Mouse (Mus musculus) lung, embryonic 15.5 days (tissue): ENCODE data around the gene Cwh43. TPM values are rescaled to one million over a fixed set of nuclear protein-coding genes. Genes with fewer than 3 reads are reported as not detected.

Experiments
- ATAC-seq: fragments of 200-750 bp; cut with Nextera tagmentation; 2 replicates; pipeline ENCODE4 v1.8.0; 2017; ENCODE audit warnings: moderate number of reproducible peaks, borderline replicate concordance; ENCODE audit not compliant: low FRiP score, low TSS enrichment; ENCODE audit errors: extremely low read depth
- H3K27ac ChIP-seq: fragments of 300-500 bp; sonication (generic); 2 replicates; pipeline ENCODE4 v1.5.1; 2015; ENCODE audit warnings: moderate library complexity, mild to moderate bottlenecking, inconsistent platforms
- H3K27me3 ChIP-seq: fragments of 300-500 bp; sonication (generic); 2 replicates; pipeline ENCODE4 v1.6.1; 2015; ENCODE audit warnings: inconsistent platforms
- H3K36me3 ChIP-seq: fragments of 300-500 bp; sonication (generic); 2 replicates; pipeline ENCODE4 v1.6.1; 2015; ENCODE audit warnings: inconsistent platforms
- H3K4me1 ChIP-seq: fragments of 300-500 bp; sonication (generic); 2 replicates; pipeline ENCODE4 v1.6.1; 2015; ENCODE audit warnings: inconsistent platforms
- H3K4me2 ChIP-seq: fragments of 300-500 bp; sonication (generic); 2 replicates; pipeline ENCODE4 v1.6.1; 2015; ENCODE audit warnings: inconsistent platforms, mild to moderate bottlenecking, moderate library complexity
- H3K4me3 ChIP-seq: fragments of 300-500 bp; sonication (generic); 2 replicates; pipeline ENCODE4 v1.5.1; 2015; ENCODE audit warnings: mild to moderate bottlenecking, inconsistent platforms
- H3K9ac ChIP-seq: fragments of 300-500 bp; sonication (generic); 2 replicates; pipeline ENCODE4 v1.6.1; 2015; ENCODE audit warnings: inconsistent platforms
- H3K9me3 ChIP-seq: fragments of 300-500 bp; sonication (generic); 2 replicates; pipeline ENCODE4 v1.6.1; 2016; ENCODE audit warnings: inconsistent platforms
- WGBS: fragments of 180-500 bp; shearing (Covaris S2); methylation state at CpG from one replicate; pipeline ENCODE4 v1.1.7; 2015; 5-methylcytosine and 5-hydroxymethylcytosine counted together
- polyA plus RNA-seq: library from polyadenylated mRNA; unstranded; fragments of >200 nt; fragmentation: Nextera tagmentation; extraction: Ambion mirVana; gene quantifications from 2 replicates; pipeline ENCODE4 v1.2.1, GENCODE M21; 2015

Cwh43 gene
- polyA plus RNA-seq, 1 experiment from 2014 or later, result not detected

DNA sequence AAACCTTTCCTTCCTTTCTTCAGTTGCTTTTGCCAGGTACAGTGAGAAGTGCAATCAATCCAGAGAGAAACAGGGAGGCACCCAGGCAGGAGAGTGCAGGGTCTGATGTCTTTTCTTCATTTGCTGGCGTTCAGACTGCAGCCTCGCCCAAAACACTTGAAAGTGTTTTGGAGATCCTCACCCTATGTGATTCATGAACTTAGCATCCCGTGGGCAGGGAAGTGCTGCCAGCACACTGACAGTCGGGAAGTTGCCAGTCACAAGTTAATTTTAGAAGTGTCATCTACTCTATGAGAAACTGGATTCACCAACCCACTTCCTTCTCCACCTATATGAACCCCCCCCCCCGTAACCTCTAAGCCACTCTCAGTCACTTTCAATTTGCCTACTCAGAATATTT is 4.5 kb upstream of the Cwh43 start:
- ATAC-seq, result no peak
- no peak overlapping the region for H3K9ac ChIP-seq
- H3K36me3 ChIP-seq, result no peaks in the 10 kb centered on the region
- H3K4me2 ChIP-seq, result no peak overlapping the region
- no peak overlapping the region for H3K4me3 ChIP-seq
- H3K27ac ChIP-seq, result no peak overlapping the region
- 56% methylated on average over 5 of the region's 5 CpGs for WGBS
- H3K9me3 ChIP-seq, result no peaks in the 10 kb centered on the region
- peaks cover 11% of the 10 kb centered on the region for H3K4me1 ChIP-seq
- H3K27me3 ChIP-seq, result peaks cover 22% of the 10 kb centered on the region

DNA sequence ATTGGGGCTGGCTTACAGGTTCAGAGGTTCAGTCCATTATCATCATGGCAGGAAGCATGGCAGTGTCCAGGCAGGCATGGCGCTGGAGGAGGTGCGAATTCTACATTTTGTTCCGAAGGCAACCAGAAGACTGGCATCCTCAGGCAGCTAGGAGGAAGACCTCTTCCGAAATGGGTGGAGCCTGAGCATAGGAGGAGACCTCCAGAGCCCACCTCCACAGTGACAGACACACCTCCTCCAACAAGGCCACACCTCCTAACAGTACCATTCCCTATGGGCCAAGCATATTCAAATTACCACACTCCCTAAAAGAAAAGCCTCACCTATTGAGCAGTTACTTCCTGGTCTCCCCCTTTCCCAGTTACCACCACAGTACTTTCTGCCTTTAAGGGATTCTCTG is 3.0 kb upstream of the Cwh43 start:
- peaks cover 38% of the 10 kb centered on the region for H3K27me3 ChIP-seq
- H3K4me2 ChIP-seq, result no peak overlapping the region
- H3K4me3 ChIP-seq, result no peak overlapping the region
- H3K36me3 ChIP-seq, result no peaks in the 10 kb centered on the region
- H3K27ac ChIP-seq, result no peak overlapping the region
- peaks cover 13% of the 10 kb centered on the region for H3K4me1 ChIP-seq
- H3K9ac ChIP-seq, result no peak overlapping the region
- 89% methylated on average over 4 of the region's 4 CpGs for WGBS
- ATAC-seq, result no peak
- H3K9me3 ChIP-seq, result no peaks in the 10 kb centered on the region

DNA sequence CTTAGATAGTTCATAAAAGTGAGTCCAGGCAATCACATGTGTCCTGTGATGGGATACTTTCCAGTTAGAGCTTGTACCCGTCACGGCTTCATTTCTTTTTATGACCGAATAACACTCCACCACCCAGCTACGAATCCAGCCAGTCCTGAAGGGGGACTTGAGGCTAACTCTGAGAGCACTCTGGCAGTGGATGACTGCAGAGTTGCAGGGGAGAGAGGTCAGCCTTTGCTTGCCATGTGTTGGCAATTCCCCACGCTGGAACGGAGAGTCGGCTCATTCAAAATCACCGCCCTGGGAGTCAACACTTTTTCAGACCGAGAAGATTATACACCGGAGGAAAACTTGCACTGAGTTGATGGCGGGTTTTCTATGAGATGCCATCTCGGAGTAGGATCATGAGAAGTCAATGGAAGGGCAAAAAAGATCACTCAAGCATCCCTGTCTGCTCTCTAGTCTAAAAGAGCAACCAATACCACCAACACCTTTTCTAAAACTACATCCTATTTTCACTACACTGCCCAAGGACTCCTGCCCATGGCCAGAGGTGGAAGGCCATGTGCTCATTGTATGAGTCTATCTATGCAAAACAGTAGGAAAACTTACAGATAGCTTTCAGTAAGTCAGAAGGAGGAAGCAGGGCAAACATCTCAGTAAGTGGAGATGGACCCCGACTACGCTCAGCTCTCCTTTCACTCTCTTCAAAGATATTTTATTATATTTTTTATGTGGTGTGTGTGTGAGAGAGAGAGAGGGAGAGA is 2.4 kb upstream of the Cwh43 start:
- no peak overlapping the region for H3K4me3 ChIP-seq
- ATAC-seq, result no peak
- 80% methylated on average over 14 of the region's 14 CpGs for WGBS

DNA sequence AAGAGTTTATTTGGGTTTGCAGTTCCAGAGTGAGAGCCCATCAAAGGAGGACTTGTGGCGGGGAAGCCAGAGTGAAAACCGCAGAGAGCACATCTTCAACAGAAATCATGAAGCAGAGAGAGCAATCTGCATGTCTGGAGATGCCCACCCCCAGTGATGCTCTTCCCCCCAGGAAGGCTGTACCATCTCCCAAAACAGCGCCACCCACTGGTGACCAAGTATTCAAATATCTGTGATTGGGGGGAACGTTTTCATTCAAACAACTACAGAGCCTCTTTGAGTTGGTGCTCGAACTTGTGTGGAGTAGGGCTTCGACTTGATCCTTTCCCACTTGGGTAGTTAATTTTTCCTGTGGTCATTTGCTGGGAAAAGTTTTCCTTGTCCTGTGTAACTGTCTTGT is 1.1 kb upstream of the Cwh43 start:
- 72% methylated on average over 6 of the region's 6 CpGs for WGBS
- Histone ChIP-seq H3K27ac (no peak overlapping the region), H3K9me3 (no peaks in the 10 kb centered on the region), H3K4me1 (peaks cover 13% of the 10 kb centered on the region), H3K9ac (no peak overlapping the region), H3K4me2 (no peak overlapping the region), H3K36me3 (no peaks in the 10 kb centered on the region), H3K27me3 (peaks cover 46% of the 10 kb centered on the region), H3K4me3 (no peak overlapping the region)
- no peak for ATAC-seq

More for the DNA sequence above, 2.4 kb upstream of the Cwh43 start:
- H3K4me1 ChIP-seq, result peaks cover 13% of the 10 kb centered on the region
- no peak overlapping the region for H3K9ac ChIP-seq
- no peak overlapping the region for H3K4me2 ChIP-seq
- H3K9me3 ChIP-seq, result no peaks in the 10 kb centered on the region
- H3K27me3 ChIP-seq, result peaks cover 44% of the 10 kb centered on the region
- no peaks in the 10 kb centered on the region for H3K36me3 ChIP-seq
- no peak overlapping the region for H3K27ac ChIP-seq

DNA sequence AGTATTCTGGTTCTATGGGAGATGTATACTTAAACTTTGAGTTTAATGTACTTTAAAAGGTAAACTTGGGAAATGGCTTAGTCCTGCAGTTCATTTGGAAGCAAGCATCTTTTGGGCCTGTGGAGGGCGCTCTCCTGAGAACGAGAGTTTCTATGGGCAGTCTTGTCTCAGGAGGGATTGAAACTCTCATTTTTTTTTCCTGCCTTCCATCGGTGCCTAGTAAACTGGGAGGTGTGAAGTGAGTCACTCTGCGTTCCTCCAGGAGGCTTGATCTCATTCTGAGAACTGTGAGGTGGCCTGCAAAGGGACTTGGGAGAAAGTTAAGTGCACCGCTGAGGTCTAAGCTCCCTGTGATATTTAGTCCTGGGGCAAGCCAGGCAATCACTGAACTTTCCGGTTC is 986 bp downstream of the Cwh43 start:
- Histone ChIP-seq H3K36me3 (no peaks in the 10 kb centered on the region), H3K9me3 (no peaks in the 10 kb centered on the region), H3K27me3 (peaks cover 52% of the 10 kb centered on the region), H3K4me1 (peaks cover 9% of the 10 kb centered on the region), H3K27ac (no peak overlapping the region), H3K9ac (no peak overlapping the region), H3K4me2 (no peak overlapping the region), H3K4me3 (no peak overlapping the region)
- WGBS, result 16% methylated on average over 6 of the region's 6 CpGs
- no peak for ATAC-seq

DNA sequence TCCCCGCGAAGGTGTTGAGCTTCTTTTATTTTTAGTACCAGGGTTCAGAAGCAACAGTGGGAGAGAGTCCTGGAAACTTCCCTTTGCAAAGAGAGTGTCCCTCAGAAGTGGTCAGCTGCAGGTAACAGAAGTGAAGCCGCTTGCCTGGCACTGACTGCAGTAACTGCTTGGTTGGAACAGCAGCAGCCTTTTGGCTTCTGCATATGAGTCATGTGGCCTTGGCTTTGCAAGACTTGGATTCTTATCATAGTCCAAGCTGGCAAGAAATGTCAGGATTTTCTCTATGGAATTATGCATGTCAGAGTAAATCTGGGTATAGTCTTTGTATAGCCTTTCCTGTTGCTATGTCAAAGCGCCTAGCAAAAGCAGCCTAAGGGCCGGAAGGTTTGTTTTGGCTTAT is 4.1 kb downstream of the Cwh43 start:
- 74% methylated on average over 5 of the region's 5 CpGs for WGBS
- no peak for ATAC-seq

DNA sequence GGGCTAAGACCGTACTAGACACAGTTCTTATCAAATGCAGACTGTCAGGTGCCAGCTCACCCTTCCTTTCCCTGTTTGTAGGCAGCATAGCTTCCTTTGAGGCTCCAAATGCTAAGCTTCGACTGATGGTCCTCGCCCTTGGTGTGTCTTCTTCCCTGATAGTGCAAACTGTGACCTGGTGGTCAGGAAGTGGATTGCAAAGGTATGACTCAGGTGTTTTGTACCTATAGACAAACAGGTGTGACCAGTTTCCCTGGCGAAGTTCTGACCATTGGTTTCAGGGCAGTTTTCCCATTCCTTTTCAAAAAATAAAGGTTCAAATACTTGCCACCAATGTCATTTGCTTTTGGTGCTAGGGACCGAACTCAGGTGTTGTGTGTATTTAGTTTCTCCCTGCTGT is 5.9 kb downstream of the Cwh43 start:
- Histone ChIP-seq H3K4me3 (no peak overlapping the region), H3K27me3 (peaks cover 25% of the 10 kb centered on the region), H3K36me3 (no peaks in the 10 kb centered on the region), H3K4me2 (no peak overlapping the region), H3K9ac (no peak overlapping the region), H3K9me3 (no peaks in the 10 kb centered on the region), H3K27ac (no peak overlapping the region), H3K4me1 (no peaks in the 10 kb centered on the region)
- ATAC-seq, result no peak
- WGBS, result 66% methylated on average over 5 of the region's 5 CpGs

More for the DNA sequence above, 4.1 kb downstream of the Cwh43 start:
- Histone ChIP-seq H3K4me3 (no peak overlapping the region), H3K9me3 (no peaks in the 10 kb centered on the region), H3K4me2 (no peak overlapping the region), H3K9ac (no peak overlapping the region), H3K36me3 (no peaks in the 10 kb centered on the region), H3K4me1 (peaks cover 9% of the 10 kb centered on the region), H3K27ac (no peak overlapping the region), H3K27me3 (peaks cover 43% of the 10 kb centered on the region)

DNA sequence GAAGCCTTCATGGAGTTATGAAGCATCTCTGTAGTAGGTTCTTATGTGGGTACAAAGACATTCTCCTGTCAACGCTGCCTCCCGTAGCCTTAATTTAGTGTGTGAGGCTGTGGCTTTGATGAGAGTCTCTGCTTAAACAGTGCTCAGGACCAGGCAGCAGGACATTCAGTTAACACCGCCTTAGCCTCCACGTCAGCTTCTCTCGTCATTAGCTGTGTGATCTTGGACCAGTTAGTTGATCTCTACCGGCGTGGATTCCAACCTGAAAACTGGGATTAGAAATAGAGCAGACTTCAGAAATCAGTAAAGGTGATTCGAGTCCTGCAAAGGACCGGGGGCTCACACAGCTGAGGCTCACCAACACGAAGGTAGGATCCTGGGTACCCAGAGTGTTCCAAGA is 8.3 kb downstream of the Cwh43 start:
- H3K27ac ChIP-seq, result no peak overlapping the region
- H3K4me1 ChIP-seq, result no peaks in the 10 kb centered on the region
- WGBS, result 73% methylated on average over 10 of the region's 10 CpGs
- H3K27me3 ChIP-seq, result 0 out of 2 replicates have a peak, but pooled peaks cover 6% of the 10 kb centered on the region
- H3K4me3 ChIP-seq, result no peak overlapping the region
- no peak for ATAC-seq
- no peaks in the 10 kb centered on the region for H3K9me3 ChIP-seq
- H3K4me2 ChIP-seq, result no peak overlapping the region
- no peaks in the 10 kb centered on the region for H3K36me3 ChIP-seq
- no peak overlapping the region for H3K9ac ChIP-seq

DNA sequence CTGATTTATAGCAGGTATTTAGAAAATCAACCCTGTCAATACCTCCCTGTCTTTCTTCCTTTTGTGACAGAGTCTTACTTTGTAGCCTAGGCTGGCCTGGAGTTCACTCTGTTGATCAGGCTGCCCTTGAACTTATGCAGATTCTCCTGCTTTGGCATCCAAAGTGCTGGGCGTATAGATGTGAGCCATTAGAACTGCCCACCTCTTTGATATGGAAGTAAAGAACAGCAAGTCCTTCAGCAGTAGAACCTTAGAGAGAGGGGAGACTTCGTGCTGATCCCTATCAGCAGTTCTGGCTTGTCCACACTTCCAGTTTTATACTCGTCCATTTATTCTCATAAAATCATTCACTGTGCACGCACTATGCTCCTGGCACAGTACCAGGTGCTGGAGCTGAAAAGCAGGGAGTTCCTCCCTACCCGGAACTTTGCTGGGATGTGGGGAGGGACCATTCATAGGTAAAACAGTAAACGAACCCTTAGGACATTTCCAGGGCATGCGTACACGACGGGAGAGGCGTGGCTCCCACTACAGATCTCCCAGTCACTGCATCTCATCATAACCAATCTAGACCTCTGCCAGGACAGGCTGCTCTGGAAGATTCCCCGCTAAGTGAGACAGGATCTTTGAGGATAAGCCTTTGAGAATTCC is 13.3 kb downstream of the Cwh43 start:
- no peak overlapping the region for H3K4me2 ChIP-seq
- H3K4me1 ChIP-seq, result no peaks in the 10 kb centered on the region
- H3K27ac ChIP-seq, result no peak overlapping the region
- no peak overlapping the region for H3K4me3 ChIP-seq
- WGBS, result 52% methylated on average over 11 of the region's 11 CpGs
- no peaks in the 10 kb centered on the region for H3K36me3 ChIP-seq
- H3K9me3 ChIP-seq, result no peaks in the 10 kb centered on the region
- H3K9ac ChIP-seq, result no peak overlapping the region
- ATAC-seq, result no peak
- H3K27me3 ChIP-seq, result no peaks in the 10 kb centered on the region

DNA sequence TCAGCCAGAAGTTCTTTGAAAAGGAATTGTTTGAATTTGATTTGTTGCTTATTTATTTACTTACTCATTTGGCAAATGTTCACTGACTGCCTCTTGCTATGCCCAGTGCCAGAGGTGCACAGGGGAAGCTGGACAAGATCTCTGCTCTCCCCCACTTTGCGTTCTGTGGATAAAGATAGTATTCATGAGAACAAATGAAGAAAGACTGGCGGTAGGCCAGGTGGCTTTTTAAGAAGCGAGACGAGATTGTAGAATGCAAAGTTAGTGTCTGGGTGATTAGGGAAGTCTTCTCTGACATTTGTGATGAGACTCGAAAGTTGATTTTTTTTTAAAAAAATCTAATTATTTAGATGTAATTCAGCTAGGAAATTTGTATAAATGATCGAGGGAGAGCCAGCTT is 20.9 kb downstream of the Cwh43 start:
- 0 out of 2 replicates have a peak, but pooled peaks cover 5% of the 10 kb centered on the region for H3K27me3 ChIP-seq
- no peak overlapping the region for H3K27ac ChIP-seq
- no peak for ATAC-seq
- no peak overlapping the region for H3K4me2 ChIP-seq
- H3K4me1 ChIP-seq, result no peaks in the 10 kb centered on the region
- H3K4me3 ChIP-seq, result no peak overlapping the region
- H3K9ac ChIP-seq, result no peak overlapping the region
- WGBS, result 49% methylated on average over 6 of the region's 6 CpGs
- no peaks in the 10 kb centered on the region for H3K36me3 ChIP-seq
- H3K9me3 ChIP-seq, result no peaks in the 10 kb centered on the region

DNA sequence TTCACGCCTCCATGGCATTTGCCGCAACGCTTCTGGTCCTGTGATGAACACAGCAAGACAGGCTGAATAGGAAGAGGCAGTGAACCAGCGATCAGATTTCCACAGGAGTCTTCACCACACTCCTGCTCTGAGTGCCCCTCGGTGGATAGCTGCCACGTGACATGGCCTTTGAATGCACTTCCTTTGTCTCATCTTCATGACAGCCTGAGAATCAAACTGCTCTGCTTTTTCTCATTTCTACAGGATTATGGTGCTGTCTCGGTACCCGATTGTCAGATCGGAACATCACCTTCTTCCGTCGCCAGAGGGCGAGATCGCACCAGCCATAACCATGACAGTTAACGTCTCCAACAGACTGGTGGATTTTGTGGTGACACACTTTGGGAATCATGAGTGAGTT is 25.7 kb downstream of the Cwh43 start:
- Histone ChIP-seq H3K27me3 (0 out of 2 replicates have a peak, but pooled peaks cover 5% of the 10 kb centered on the region), H3K9ac (no peak overlapping the region), H3K4me3 (no peak overlapping the region), H3K27ac (no peak overlapping the region), H3K9me3 (no peaks in the 10 kb centered on the region), H3K4me1 (no peaks in the 10 kb centered on the region), H3K36me3 (no peaks in the 10 kb centered on the region), H3K4me2 (no peak overlapping the region)
- WGBS, result 21% methylated on average over 14 of the region's 14 CpGs
- 0 out of 2 replicates have a peak, but pooled peaks have one; percentile 62 for ATAC-seq

DNA sequence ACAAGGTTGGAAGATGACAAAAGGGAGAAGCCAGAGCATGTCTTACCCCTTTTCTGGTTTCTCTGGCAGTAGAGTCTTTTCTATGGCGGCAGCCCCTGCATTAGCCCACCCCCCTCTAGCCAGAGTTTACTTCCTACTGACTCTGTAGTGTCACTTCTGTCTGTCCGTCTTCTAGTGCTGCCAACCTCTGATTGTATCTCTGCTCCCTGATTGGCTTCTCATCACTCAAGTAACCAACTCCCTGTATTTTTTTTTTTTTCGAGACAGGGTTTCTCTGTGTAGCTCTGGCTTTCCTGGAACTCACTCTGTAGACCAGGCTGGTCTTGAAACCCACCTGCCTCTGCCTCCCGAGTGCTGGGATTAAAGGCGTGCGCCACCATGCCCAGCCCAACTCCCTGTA is 26.9 kb downstream of the Cwh43 start:
- H3K36me3 ChIP-seq, result no peaks in the 10 kb centered on the region
- 77% methylated on average over 6 of the region's 6 CpGs for WGBS
- H3K27me3 ChIP-seq, result 0 out of 2 replicates have a peak, but pooled peaks cover 5% of the 10 kb centered on the region
- H3K4me3 ChIP-seq, result no peak overlapping the region
- no peak overlapping the region for H3K9ac ChIP-seq
- no peak overlapping the region for H3K4me2 ChIP-seq
- H3K9me3 ChIP-seq, result no peaks in the 10 kb centered on the region
- ATAC-seq, result no peak
- no peak overlapping the region for H3K27ac ChIP-seq
- no peaks in the 10 kb centered on the region for H3K4me1 ChIP-seq
